Mouse (Mus musculus) cerebellum, adult 8-10 months (tissue): ENCODE measurements around the gene Ttc27.

Experiments used
- DNase-seq: peaks from one replicate; pipeline ENCODE4 v3.0.0; 2022

The Ttc27 gene

DNA sequence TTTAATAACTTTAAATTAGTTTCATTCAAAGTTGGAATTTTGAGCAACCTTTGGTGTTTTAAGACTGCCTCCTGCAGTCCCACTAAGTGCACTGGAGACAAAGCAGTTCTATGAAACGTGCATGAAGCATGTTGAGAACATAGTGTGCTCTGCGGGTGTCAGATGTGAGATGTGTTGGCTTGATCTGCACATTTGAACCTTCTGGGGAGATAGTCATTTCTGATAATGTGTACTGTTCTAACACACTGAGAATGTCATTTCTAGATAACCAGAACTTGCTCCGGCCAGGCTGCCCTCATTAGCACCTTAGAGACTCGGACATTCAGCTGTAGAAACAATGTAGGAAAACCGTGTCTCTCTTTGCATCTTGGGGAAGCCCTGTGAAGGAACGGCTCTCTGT lies 126.0 kb downstream of the Ttc27 start:
- no peak for DNase-seq

DNA sequence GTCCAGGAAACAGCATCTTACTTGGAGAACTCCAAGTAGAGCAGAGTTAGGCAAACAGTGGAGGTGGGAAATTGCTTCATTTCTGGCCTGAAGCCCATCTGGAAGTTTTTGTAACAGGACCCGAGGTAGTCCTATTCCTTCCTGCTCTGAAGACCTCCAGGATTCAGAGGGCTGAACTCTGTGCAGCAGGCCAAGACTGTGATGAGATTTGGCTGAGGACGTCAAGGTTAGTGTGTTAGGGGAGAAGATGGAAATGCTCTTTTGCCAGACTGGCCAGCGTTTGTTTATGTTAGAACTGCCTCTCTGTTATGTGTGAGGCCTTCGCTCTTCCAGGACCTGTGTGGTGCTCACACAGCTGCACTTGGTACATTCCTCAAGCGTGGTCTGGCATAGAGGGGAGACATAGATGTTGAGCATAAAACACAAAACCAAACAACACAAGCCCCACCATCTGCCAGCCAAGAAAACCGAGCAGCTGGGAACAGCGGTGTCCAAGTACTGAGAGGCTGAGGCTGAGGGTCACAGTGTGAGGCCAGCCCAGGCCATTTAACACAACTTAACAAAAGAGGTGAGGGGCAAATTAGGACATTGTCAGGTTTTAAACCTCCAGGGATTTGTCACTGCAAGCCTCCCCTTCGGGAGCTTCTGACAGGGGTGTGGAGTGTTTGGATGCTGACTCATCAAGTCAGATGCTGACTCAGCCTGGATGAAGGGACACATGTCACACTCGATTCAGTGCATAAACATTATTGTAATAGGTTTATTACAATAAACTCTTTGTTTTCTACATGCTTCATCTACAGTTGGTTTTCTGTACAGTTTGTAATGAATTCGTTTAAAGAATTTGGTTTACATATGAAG lies 128.7 kb downstream of the Ttc27 start:
- no peak for DNase-seq

DNA sequence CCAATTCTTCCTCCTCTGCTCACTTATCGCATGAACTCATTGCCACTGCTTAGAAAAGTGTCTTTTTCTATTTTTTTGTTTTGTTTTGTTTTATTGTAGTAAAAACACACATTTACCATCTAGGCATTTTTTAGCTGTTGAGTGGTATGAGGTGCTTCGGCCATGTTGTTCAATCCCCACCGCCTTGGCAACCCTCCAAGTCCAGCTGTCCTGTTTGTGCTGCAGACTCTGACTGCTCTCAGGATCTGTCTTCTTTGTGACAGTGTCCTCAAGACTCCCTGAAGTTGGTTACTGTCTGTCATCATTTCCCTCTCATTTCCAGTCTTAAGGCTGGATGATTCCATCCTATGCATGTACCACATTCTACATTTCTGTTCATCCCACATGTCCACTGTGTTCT lies 132.7 kb downstream of the Ttc27 start:
- no peak for DNase-seq

DNA sequence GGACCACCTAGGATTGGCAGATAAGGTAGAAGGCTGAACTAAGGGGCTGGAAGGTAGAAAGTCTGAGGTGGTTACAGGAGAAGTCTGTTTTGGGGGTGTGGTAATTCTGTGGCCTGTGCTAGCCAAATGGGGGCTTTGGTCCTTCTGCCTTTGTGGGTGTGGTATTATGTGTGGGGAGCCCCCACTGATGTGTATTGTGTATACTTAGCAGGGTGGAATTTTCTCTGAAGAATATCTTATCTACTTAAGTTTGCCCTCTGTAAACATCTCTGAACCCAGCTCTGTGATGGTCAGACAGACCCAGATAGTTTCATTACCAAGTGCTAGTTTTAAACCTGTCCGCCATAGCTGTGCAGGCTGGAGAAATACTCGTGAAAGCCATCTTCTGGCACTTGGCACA lies 141.8 kb downstream of the Ttc27 start:
- no peak for DNase-seq

DNA sequence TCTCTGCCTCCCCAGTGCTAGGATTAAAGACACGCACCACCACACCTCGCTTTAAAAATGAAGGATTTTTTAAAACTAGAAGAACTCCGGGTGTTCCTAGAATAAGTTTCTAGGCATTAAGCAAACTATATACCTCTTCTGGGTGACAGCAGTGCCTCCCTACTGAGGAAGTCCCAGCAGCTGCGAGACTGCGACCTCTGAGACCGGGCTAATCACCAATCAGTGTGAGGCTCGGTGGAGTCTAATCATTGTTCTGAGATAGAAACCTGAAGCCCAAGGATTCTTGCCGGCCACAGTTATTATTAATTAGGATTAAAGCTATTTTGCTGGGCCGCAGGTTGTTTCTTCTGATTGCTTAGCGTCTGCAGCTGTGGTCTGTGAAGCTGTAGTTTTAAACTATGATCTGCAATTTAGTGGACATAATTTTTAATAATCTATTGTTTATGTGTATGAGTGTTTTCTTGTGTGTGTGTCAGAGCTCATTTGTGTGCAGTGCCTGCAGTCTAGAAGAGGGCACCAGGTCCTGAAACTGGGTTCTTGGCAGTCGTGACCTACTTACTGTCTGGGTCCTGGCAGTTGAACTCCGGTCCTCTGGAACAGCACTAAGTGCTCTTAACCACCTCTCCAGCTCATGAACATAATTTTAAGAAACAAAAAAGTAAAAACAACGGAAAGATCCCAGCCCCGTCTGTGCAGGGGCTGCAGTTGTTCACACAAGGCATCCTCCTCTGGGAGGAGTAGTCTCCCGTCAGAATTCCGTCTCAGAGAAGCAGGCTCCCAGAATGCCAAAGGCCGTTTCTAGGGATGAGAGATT lies 142.9 kb downstream of the Ttc27 start:
- DNase-seq: no peak

DNA sequence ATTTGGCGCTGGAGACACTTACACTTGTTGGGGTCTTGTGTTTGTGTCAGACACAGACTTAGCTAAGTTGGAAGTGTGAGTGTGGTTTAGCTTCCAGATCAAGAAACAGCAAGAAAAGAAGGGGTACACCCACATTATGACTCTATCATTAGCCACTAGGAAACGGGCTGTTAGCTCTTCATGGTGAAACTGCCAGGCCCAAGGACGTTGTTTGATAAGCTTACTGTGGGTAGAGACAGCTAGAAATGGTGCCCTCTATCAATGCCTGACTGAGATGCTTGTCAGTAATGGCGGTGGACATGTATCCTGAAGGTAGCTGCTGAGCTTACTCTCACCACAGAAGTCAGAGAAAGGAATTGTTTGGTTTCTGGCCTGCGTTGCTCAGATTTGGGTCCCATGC lies 146.3 kb downstream of the Ttc27 start:
- DNase-seq: no peak

DNA sequence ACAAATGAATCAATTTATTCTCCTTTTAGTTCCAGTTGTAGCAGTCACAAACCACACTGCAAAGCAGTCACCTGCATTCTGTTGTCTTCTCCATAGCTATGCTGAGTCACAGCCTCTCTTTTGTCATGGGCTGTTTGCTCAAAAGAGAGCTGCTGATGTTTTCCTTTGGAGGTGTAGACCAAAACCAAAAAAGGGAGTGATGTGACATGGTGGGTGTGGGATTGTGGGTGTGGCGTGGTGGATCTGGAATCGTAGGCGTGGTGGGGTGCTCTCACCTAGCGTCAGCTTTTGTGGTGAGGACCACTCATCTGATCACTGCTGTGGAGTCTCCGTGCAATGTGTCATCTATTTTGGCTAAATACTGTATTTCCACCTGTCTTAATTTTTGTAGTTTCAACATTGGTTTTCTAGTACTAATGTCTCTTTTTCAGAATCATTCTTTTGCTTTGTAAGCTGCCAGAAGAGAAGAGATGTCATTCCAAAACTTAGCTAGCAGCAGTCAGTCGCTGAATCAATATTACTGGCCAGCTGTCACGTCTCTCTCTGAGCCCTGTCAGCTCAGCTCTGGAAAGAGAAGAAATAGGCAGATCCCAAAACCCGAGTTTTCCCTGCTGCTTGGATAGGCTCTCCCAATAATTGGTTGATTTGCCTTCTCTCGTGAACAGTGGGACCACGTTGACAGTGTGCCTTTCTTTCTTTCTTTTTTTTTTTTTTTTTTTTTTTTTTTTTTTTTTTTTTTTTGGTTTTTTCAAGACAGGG lies 147.4 kb downstream of the Ttc27 start:
- no peak for DNase-seq

DNA sequence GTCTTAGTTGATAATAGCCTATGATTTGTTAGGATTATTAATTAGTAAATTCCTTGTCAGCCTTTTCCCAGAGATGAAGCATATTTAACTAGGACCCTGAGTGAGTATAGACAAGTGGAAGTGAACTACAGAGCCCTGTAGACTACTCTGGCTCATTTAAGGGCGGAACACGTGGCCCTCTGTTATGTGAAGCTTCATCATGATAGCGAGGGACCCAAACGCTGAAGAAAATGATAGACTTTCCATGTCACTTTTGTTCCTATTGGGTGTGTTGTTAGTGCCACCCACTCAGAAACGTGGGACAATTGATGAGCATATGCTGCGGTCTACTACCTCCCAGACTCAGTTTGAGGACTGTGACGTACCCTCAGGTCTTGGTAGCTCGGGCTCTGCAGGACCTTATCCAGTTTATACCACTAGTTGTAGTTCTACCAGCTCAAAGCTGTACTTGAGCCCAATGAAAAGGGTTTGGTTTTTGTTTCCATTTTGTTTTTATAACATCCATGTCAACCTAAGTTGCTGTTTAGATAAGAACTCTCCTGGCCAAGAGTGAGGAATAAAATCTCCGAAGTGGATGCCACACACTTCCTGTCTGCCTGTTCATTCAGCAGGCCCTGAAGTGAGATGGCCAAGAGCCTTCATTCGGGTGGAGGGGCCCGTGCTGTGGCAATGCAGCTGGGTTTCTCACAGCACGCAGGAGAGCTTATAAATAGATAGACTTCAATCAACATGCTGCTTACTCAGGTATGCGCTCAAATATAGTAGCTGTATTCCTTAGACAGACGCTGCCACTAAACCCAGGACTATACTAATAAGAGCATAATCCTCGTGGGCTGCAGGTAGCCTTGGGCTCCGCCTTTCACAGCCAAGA lies 148.4 kb downstream of the Ttc27 start:
- DNase-seq: no peak

DNA sequence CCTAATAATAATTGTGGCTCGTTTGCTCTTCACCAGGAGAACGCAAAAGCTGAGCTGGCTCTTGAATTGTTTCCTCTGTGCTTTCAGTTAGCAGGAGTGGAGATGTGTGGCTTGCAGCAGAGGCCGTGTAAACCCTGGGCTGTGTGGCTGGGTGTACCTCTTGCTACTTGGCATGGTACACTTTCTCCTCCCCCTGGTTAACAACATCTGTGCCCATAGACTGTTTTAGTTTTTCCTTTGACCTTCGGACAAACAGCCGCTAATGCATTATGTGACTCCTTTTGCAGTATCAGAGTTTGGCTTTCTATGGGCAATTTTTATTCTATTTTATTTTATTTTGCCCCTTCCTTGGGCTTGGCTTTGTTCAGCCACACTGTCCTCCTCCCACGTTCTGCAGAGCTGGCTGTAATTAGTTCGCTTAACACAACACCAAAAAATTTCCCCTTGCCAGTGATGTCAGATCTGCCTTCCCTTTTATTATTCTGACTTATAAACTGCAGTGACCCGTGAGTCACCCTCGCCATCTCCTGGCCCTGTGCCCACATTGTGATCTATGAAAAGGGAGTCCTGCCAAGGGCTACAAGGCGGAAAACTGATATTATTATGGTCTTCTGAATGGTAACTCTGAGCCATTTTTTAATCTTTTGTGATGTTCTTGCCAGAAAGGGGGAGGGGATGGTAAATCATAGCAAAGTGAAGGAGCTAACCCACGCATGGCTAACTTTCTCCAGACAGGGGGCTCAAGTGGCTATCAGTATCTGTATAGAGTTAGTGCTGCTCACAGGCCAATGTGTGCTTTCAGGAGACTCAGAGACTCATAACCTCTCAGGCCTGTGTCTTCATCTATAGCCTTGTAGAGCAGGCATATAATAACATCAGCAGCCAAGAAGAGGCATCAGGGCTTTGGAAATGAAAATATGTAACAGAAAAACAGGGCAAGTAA lies 149.3 kb downstream of the Ttc27 start:
- DNase-seq: no peak

DNA sequence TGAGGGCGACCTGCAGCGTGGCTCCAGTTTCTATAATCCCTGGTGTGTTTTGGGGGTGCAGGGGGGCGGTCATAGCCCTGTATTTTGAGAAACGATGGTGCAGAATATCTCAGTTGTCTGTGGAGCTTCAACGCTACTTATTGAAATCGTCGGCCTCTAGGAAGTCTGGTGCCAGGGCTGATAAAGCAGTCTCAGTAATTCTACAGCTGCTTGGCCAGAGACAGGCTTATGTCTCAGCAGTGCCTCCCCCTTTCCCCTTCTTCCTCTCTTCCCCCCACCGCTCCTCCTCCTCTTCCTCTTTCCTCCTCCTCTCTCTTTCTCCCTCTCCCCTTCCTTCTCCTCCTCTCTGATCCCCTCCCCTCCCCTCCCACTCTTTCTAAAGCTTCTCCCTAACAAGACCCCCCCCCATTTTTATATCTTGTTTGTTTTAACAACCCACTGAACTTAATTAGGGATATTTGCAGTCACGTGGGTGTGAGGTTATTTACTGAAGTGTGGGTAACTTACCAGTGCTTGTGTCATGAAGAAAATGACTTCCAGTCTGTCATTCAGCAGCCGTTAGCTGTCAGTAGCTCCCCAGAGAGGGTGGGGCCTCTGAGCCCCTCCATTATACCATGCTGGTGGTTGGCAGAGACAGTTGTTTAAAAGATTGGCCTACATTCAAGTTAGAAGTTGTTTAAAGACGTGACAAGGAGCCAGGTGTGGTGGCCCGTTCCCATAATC lies 150.8 kb downstream of the Ttc27 start:
- no peak for DNase-seq

DNA sequence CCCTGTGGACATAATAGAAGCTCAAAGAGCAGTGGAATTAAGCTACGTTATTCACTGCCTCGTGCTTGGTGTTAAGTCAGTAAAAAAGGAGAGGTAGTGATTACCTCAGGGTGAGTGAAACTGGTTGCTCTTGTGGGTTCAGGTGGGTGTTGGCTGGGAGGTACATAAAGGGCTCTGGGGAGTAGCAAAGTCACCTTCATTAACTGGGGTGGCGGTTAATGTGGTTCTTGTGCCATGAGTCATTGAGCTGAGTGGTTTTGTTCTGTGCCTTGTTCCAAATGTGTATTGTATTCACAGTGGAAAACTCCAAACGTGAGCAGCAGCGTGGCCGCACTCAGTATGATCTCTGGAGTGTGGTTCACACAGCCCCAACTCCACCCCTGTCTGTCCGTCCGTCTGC lies 152.0 kb downstream of the Ttc27 start:
- DNase-seq: no peak

DNA sequence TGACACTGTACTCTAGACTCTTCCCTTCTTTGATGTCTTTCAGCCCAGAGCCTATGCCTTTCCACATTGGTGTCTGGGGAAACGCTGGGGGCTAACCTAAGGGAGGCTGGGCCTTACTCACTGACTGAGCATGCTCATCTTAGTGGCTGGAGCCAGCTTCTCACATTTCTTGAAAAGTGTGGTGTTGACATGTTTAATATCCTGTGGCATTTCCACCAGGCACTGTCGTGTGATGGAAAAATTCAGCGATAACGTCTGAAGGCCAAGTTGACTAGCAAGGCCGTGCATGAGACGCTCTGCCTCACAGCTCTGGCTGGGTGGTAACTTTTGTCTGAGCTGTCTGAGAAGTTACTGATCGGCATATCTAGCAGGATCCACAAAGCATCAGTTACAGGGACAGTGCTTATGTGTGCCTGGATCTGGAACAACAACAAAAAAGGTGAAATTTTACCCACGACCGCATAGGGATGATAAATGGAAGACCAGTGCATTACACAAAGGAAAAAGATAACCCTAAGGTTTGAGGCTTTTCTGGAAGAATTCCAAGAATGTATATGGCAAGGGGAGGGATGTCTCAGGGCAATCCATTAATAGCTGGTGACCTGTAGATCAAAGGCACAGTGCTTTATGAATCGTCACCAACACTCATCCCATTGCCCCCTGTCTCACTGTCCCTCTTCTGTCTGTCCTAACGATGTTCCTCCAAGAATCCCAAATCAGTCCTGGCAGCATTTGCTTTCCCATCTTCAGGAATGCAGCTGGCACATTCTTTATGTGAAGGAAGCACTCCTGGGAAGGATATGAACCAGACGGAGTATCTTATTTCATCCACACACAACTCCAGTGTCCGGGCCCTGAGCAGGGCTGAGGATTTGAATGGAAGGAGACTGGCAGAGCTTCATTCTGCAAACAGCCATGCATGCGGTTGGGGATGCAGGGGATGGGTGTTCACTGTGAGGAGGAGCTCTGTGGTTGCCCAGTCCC lies 152.9 kb downstream of the Ttc27 start:
- no peak for DNase-seq

DNA sequence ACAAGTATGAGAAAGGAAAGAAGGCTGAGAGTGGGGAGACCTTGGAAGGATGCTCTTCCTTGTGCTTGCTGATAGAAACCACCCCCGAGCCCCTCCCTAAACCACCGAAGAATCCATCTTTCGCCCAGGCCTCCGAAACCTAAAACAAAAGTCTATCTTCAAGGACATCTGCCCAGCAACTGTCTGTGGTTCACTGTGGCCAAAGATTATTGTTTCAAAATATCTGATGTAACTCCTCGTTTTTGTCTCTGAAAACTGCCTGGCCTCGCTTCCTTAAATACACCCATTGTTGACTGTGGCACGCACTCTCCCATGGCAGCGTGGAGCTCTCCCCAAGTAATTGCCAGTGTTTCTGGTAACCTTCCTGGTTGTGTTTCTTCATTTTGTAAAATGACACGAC lies 155.0 kb downstream of the Ttc27 start:
- no peak for DNase-seq

DNA sequence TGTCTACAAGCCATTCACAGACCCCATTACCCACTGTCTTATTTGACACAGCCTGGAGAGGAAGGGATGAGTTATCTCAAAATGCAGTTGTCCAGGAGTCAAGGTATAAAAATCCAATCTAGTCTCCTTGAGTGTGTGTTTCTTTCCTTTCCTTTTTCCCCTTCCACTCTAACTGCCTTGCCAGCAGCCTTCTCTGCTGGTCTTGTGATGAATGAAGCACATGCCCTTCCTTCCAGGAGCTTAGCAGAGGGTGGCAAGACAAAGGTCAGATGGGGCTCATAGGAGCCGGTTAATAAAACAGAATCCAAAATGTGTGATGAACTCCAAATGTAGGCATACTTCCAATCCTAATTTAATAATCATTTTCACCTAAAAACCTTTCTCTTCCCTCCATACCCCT lies 156.2 kb downstream of the Ttc27 start:
- no peak for DNase-seq

DNA sequence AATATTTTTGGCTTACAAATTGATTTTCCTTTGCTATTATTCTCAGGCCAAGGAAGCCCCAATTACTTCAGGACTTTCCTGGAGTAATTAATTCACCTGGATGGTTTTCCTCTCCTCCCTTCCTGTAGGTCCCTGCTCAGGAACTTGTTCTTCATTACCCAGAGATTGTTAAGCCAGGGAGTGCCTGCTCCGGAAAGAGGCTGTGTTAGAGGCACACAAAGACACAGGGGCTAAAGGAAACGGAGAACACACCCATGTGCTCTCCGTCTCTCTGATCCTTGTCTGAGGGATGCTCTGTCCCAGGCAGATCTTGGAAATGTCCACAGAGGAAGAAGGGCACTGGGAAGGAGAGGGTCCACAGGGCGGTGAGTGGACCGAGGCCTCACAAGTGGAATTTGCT lies 158.2 kb downstream of the Ttc27 start:
- DNase-seq: no peak

DNA sequence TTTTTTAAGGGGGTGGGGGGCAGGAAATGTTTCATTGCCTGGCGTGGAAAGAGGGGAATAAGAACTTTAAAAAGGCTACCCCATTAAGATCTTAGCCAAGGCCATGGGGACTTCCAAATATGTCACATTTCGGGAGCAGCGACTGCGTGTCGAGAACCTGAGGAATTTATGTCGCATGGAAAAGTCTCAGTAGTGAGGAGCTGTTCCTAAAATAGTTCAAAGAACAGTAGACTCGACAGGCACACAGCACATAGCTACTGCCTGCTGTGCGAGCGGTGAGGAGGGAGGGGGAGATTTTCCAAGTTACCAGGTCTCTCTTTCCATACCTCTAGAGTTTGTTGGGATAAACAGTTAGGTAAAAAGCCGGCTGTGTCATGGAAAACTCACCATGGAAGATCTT lies 159.4 kb downstream of the Ttc27 start:
- no peak for DNase-seq

DNA sequence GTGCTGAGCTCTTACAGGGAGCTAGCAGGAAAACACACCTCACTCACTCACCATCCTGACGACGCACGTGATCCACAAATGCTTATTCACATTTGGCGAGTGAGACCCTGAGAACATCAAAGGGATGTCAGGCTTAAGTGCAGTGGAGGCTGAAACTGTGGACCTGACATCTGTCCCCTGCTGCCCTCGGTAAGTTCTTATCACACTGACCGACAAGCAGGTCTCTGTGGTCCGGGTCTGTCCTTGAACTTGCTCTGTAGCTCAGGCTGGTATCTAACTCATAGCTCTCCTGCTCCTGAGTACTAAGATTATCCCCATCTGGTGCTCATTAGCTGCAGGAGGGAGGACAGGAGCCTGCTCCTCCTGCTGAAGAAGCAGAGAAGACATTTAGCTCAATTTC lies 162.2 kb downstream of the Ttc27 start:
- DNase-seq: no peak

DNA sequence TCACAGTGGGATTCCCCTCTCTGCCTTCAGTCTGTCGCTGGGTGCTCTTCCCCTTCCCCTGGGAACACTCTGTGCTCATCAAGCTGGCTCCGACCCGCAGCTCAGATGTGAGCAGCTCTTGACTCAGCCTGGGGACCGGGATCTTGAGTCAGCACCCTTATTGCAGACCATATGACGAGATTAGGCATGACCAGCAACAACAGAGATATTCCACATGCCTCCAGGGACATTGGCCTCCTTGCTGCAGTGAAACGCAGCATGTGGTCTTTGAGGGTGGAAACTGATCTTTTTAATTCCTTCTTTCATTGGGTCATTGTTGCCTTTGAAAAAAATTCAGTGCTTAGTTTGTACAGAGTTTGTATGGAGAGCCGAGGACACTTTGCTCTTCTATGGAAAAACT lies 169.5 kb downstream of the Ttc27 start:
- DNase-seq: no peak

DNA sequence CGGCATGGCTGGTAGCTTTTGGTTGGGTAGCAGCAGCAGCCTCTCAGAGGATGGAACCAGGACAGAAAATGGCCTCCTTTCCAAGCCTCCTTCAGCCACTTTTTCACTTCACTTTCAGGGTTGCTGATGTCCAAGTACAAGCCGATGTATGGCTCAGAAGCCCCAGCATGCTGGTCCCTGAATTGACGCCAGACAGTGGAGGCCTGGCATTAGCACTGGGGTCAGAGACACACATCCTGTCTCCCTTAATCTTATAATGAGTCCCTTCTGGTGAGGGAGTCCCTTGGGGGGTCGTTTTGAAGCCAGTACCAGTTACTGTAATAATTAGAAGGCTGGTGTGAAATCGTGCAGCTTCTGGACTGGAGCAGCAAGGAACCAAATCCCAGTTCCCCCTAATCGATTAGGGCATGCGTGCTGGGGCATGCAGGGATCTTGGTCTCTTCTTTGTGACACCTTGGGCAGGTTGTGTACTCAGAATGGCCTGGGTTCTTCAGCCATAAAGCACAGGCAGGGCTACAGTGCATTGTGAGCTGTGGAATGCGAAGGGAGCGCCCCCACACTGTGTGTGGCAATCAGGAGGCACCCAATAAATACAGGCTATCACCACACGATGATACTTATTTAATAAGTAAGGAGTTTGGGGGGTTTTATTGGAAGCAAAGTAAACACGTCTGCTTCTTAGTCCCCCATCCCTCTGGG lies 171.5 kb downstream of the Ttc27 start:
- no peak for DNase-seq
